Comparison of ENCODE assay signal across 12 mouse cellular contexts in genomic region chr5:72854141-72854990, GRCm38 (mm10). TPM values are rescaled to one million over a fixed set of nuclear protein-coding genes. Genes with fewer than 3 reads are reported as not detected.
DNase-seq lines count a peak whose midpoint lies in the region; ATAC-seq lines count a peak whose summit lies in the region.
"Had no signal": no experiment of that assay in that cellular context is flagged by ENCODE, and none has a peak within 500 bp of the region (broad histone marks: within the 10 kb centered on the region; RNA-seq: fewer than 3 reads in every experiment).

No protein-coding gene starts in this region.

- H3K36me3 ChIP-seq in hindbrain, embryonic 13.5 days: no peaks in the 10 kb centered on the region
- no peaks in the 10 kb centered on the region for H3K36me3 ChIP-seq in hindbrain, embryonic 10.5 days
- H3K36me3 ChIP-seq: stomach, embryonic 15.5 days had no signal

- H3K9me3 ChIP-seq in hindbrain, embryonic 13.5 days: peaks cover 5% of the 10 kb centered on the region; the same call in 1 of the 2 replicates
- H3K9me3 ChIP-seq in hindbrain, embryonic 10.5 days: no peaks in the 10 kb centered on the region
- H3K9me3 ChIP-seq: stomach, embryonic 15.5 days had no signal

- DNase-seq in cerebellum, adult 11 months: peak; percentile 26
- DNase-seq in cerebellum, adult 9-10 months: no peak
- no peak for DNase-seq in hindbrain, embryonic 10.5 days (ENCODE audit: low spot score)
- DNase-seq in NIH3T3 (ENCODE audit: low read depth): peak; percentile 44
- no peak for DNase-seq in testis, postnatal 14 days (ENCODE audit: low spot score)
- no peak for DNase-seq in spleen, postnatal 14 days (ENCODE audit: low spot score in 2 of 2)
- DNase-seq: left cerebral cortex, postnatal 4 days; lung, adult 18-20 months had no signal

- 0 out of 2 replicates have a peak, but pooled peaks cover 5% of the 10 kb centered on the region for H3K27me3 ChIP-seq in hindbrain, embryonic 13.5 days
- H3K27me3 ChIP-seq in hindbrain, embryonic 10.5 days (ENCODE audit: insufficient read depth, poor library complexity, severe bottlenecking): no peaks in the 10 kb centered on the region
- H3K27me3 ChIP-seq: stomach, embryonic 15.5 days had no signal

- H3K4me1 ChIP-seq in hindbrain, embryonic 13.5 days (replicated peaks): 0 out of 2 replicates have a peak, but pooled peaks cover 4% of the 10 kb centered on the region
- H3K4me1 ChIP-seq in hindbrain, embryonic 10.5 days (replicated peaks): peaks cover 12% of the 10 kb centered on the region

- WGBS in hindbrain, embryonic 13.5 days: 92% methylated on average over 6 of the region's 6 CpGs
- WGBS in hindbrain, embryonic 10.5 days: 86% methylated on average over 6 of the region's 6 CpGs

- H3K4me2 ChIP-seq in hindbrain, embryonic 13.5 days: no peak overlapping the region
- H3K4me2 ChIP-seq: stomach, embryonic 15.5 days had no signal

- no peak overlapping the region for H3K4me3 ChIP-seq in hindbrain, embryonic 13.5 days
- H3K4me3 ChIP-seq in hindbrain, embryonic 10.5 days: no peak overlapping the region
- H3K4me3 ChIP-seq: stomach, embryonic 15.5 days had no signal

- no peak overlapping the region for H3K9ac ChIP-seq in hindbrain, embryonic 13.5 days
- H3K9ac ChIP-seq: stomach, embryonic 15.5 days had no signal

- ATAC-seq in hindbrain, embryonic 13.5 days (ENCODE audit: low FRiP score): peak; percentile 18; the same call in 1 of the 2 replicates
- ATAC-seq in megakaryocyte progenitor cell, adult 5-6 weeks (replicated peaks; ENCODE audit: poor library complexity): peak; percentile 16; the same call in 1 of the 2 replicates
- ATAC-seq: forebrain, embryonic 16.5 days had no signal

- no peak overlapping the region for H3K27ac ChIP-seq in hindbrain, embryonic 13.5 days
- no peak overlapping the region for H3K27ac ChIP-seq in hindbrain, embryonic 10.5 days

RNA-seq across cellular contexts. Expression of gene Tec, which starts 13.9 kb away (rescaled TPM):
- polyA plus RNA-seq in hindbrain, embryonic 13.5 days (2015; fragmentation: Nextera tagmentation; extraction: Ambion mirVana): 7.0 and 9.8 TPM in 2 replicates
- 3.6 and 4.3 TPM in 2 replicates for polyA plus RNA-seq in hindbrain, embryonic 10.5 days (2016; fragmentation: Nextera tagmentation; extraction: Ambion mirVana)
- 23.4 and 23.5 TPM in 2 replicates for total RNA-seq in megakaryocyte progenitor cell, adult 5-6 weeks (2015)
- total RNA-seq in megakaryocyte progenitor cell, adult 5-6 weeks (2017): 33.4 and 42.2 TPM in 2 replicates

RNA-seq across cellular contexts. Expression of gene Slain2, which starts 59.7 kb away (rescaled TPM):
- 15.7 and 17.4 TPM in 2 replicates for polyA plus RNA-seq in hindbrain, embryonic 13.5 days (2015; fragmentation: Nextera tagmentation; extraction: Ambion mirVana)
- 15.2 and 16.8 TPM in 2 replicates for polyA plus RNA-seq in hindbrain, embryonic 10.5 days (2016; fragmentation: Nextera tagmentation; extraction: Ambion mirVana)
- total RNA-seq in megakaryocyte progenitor cell, adult 5-6 weeks (2015): 43.2 and 48.5 TPM in 2 replicates
- total RNA-seq in megakaryocyte progenitor cell, adult 5-6 weeks (2017): 48.0 and 58.0 TPM in 2 replicates

Comparison
In these comparisons a context has a peak if more than half of its experiments do, and no peak if none do; other contexts are left out.
1. DNase-seq: peak in cerebellum, adult 11 months (single experiment) and NIH3T3 (single experiment); none in cerebellum, adult 9-10 months (single experiment), hindbrain, embryonic 10.5 days (single experiment), testis, postnatal 14 days (single experiment) and spleen, postnatal 14 days (0 of 2).